Mouse (Mus musculus): ENCODE measurements around the gene Kcng3.

The Kcng3 gene

GRCm38 (mm10) chr17:83631783-83632652, at the start of gene Kcng3:
Gene Kcng3, minus strand, starts transcription at chr17:83631895.
- peak; percentile 71 for DNase-seq

- DNase-seq, result no peak
These were observed 45.7 kb upstream of the Kcng3 start for GRCm38 (mm10) chr17:83677370-83677769.

GRCm38 (mm10) chr17:83672685-83673084, 41.0 kb upstream of the Kcng3 start:
- no peak for DNase-seq

- no peak for DNase-seq
These were observed 36.4 kb upstream of the Kcng3 start for GRCm38 (mm10) chr17:83667934-83668690.

GRCm38 (mm10) chr17:83666597-83667287, 35.0 kb upstream of the Kcng3 start:
- no peak for DNase-seq

GRCm38 (mm10) chr17:83664761-83665160, 33.1 kb upstream of the Kcng3 start:
- DNase-seq, result no peak

DNA sequence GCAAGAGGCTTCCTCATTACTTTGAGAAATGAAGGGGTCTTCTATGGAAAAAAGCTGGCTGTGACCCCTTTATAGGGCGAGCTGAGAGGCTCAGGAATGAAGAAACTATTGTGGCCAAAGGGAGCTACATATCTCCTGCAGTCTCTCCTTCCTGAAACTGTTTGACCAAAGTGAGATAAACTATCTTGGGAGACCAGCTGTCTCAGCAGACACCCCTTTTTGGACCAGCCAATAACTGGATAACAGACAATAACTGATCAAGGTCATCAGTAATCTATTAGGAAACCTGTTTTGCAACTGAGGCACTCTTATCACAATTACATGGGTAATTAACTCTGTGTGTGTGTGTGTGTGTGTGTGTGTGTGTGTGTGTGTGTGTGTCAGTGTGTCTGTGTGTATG, 27.2 kb upstream of the Kcng3 start:
- DNase-seq, result no peak

DNA sequence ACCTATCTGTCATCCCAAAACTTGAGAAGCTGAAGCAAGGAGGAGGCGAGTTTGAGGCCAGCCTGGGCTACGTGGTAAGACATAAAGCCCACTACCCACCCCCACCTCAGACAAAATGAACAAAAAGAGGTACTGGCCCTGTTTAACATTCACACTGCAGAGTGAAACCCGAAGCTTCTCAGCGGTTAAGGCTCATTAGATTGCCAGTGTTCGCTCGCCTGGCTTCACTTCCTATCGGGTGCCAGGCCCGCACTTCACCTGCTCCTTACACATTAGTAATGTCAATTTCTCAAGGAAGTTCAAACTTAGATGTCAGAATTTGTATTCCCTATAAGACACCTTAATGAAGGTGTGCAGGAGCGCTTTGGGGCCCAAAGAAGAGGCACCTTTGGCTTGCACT, 25.7 kb upstream of the Kcng3 start:
- no peak for DNase-seq

DNA sequence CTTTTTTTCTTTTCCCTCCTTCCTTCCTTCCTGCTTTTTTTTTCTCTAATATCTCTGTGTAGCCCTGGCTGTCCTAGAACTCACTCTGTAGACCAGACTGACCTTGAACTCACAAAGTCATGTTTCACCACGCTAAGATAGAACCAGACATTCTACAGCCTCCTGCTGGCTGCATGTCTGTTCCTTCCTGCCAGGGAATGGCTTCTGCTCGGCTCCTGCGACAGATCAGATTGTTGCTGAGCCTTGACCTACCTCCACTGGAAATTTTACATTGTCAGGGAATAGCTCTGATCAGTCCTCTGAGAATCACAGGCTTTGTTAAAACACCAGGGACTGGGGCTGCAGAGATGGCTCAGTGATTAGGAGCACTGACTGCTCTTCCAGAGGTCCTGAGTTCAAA, 24.0 kb upstream of the Kcng3 start:
- no peak for DNase-seq

DNA sequence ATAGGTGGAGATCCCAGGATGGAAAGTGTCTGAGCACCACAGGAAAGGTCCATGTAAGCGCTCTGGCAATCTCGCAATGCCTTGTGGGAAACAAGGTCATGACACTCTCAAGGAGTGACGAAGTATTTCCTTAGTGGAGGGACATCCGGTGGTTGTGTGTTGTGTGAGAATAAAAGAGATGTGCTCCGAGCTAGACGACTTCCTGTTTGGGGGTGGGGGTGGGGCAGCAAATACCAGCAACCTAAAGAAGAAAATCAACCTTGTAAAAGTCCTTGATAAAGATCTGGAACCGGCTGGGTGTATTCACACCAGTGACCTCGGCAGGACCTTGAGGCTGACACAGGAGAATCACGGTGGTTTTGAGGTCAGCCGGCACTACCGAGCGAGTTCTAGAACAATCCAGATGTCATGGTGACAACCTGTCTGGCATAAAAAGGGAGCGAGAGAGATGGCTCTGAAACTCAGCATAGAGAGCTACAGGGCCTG, 23.0 kb upstream of the Kcng3 start:
- DNase-seq, result no peak

GRCm38 (mm10) chr17:83653635-83654034, 21.9 kb upstream of the Kcng3 start:
- DNase-seq, result no peak

- DNase-seq, result no peak
These were observed 19.4 kb upstream of the Kcng3 start for GRCm38 (mm10) chr17:83650932-83651682.

GRCm38 (mm10) chr17:83649986-83650385, 18.3 kb upstream of the Kcng3 start:
- DNase-seq, result no peak

GRCm38 (mm10) chr17:83647413-83647812, 15.7 kb upstream of the Kcng3 start:
- no peak for DNase-seq

GRCm38 (mm10) chr17:83646425-83647163, 14.9 kb upstream of the Kcng3 start:
- DNase-seq, result no peak

DNA sequence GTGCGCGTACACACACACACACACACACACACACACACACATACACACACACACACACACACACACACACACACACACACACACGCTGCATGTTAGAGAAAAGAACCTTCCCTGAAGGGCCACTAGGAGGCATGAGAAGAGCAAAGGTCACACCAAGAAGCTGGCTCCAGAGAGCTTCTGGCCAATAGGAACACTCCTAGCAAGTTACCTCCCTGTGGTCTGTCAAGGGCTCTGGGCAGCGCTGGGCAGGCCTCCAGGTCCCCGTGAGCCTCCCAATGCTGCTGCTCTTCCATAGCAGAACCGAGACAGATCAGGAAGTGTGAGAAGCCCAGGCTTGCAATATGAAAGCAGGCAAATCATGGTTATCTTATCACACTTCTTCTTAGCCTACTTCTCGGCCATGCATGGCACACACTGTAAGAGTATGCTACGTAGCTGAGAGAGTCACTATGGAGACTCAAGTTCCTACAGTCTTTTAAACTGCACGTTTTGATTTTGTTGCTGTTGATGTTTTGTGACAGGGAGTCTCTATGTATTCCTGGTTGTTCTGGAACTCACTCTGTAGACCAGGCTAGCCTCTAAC, 13.6 kb upstream of the Kcng3 start:
- DNase-seq, result peak; percentile 24

DNA sequence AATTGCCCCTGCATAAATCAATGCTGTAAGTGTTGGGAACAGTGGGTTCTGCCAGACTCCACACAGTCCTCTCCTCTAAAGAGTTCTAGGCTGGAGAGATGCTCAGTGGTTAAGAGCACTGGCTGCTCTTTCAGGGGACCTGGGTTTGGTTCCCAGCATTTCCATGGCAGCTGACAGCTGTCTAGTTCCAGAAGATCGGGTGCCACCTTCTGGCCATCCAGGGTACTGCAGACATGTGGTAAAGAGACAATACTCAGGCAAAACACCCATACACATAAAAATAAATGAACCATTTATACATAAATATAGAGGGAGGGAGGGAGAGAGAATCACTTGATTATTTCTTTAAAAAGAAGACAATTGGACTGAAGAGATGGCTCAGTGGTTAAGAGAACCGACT, 5.7 kb upstream of the Kcng3 start:
- DNase-seq, result no peak

DNA sequence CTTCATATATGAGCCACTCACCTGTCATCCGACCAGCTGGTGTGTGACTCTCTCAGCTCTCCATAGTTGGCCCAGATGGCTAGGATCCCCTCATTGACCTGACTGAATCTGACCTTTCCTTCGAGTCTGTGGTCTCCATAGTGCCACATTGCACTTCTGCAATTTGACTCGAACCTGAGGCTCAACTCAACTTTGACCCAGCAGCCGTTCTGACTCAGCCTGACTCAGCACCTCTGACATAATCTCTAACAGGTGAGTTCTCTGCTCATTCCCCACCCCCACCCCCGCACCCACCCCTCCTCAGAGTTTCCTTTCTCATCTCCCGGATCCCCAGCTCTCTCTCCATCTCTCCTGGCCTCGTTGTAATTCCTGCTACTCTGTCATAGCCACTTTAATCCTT, 4.7 kb upstream of the Kcng3 start:
- no peak for DNase-seq

DNA sequence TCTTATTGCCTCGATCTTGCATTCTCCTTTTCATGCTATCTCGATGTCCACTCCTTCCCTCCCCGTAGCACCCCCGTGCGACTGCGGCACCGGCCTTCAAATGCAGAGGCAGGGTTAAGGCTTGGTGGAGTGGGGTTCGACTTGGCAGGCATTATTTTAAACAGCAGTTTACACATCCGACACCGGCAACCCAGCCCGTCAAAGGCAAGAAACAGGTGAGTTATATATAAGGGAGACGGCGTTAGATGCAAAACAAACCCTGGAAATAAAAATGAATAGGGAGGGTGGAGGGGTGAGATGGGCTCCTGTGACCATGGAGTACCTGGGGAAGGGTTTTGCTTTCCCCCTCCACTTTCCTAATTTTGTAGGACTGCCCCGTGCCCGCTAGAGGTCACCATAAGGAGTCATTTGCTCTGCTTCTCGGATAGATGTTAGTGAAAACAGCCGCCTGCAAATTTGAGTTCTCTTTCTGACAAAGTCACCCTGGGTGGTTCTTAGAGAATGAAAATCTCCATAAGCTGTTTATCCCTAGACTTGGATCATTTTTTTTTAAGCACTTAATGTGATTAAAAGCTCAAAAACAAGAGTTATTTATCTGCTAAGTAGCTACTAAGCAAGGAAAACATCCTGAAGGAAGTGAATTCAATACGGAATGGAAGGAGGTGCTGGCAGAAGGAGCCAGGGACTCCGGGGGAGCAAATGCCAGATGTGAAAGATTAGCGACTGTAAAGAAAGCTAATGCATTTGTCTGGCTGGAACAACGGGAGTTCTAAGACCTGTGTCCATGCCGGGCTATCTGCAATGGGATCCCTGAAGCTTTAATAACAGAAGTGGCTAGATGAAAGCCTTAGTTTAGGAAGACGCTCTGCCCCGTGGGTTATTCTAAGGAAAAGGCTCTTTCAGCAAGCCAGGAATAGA, 1.2 kb upstream of the Kcng3 start:
- peak; percentile 83 for DNase-seq

Measured in embryo, embryonic 11 days (tissue).